Mouse (Mus musculus): ENCODE results near the gene Dlg2.

Gene Dlg2

GRCm38 (mm10) chr7:92213751-92214150 lies 1737.3 kb downstream of the Dlg2 start:
- DNase-seq = no peak

DNA sequence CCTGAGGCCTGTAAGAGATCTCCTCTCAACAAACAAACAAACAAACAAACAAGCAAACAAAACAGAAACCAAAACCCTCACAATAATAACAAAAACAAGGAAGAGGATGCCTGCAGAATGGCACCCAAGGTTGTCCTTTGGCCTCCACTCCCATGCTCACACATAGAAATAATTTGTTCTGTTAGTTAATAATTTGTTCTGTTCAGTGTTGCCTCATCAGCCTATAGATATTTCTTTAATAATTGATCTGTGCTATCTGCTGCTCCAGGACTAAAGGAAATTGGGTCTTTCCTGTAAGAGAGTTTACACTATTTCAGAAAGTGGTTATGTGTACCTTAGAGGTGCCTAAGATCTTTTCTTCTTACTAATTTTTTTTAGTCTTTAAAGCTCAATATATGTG lies 1741.7 kb downstream of the Dlg2 start:
- no peak for DNase-seq

GRCm38 (mm10) chr7:92220619-92221018 lies 1744.1 kb downstream of the Dlg2 start:
- DNase-seq = no peak

DNA sequence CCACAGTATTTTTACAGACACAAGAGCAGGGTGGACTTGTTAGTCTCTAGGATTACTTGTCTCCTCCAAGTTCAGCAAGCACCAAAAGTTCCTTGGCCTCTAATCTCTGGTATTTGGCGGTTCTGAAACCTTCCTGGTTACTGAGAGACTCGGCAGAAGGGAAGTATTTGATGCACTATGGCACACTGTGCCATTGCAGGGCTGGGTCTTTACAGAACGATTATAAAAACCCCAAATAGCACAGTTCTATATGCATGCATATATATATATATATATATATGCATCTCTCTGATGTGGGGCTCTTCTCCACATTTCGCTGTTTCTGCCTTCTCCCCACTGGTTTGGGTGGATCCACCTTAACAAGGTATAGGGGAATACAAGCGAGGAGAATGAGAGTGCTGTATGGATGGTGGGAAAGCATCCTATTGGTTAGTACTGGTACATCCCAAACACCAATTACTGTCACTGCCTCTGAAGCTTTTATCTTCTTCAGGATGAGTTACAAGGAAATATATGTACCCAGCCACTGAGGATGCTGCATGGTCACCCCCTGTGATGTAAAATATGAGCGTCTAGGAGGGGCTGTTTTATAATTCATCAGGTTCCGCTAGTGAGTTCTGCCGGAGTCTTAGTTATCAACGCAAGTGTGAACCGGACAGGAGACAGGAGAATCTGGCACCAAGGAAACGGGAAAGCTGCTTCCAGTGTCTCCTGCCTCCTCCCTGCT lies 1758.2 kb downstream of the Dlg2 start:
- peak; percentile 55 to 69 for DNase-seq

GRCm38 (mm10) chr7:92235541-92236031 lies 1759.1 kb downstream of the Dlg2 start:
- DNase-seq = peak; percentile 50 to 65

DNA sequence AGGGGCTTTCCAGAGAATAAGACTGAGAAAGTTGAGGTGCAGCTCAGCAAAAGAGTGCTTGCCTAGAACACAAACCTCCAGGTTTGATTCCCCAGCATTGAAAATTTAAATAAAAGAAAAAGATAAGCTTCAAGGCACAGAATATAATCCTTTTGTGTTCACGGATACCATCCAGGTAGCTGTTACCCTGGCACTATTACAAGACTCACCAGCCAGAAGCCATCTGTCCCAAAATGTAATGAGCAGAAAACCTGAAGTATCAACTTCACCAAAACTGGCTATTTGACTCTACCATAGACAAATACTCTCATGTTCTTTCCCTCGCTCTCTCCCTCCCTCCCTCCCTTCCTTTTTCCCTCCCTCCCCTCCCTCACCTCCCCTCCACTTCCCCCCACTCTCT lies 1764.4 kb downstream of the Dlg2 start:
- peak; percentile 67 to 80 for DNase-seq

DNA sequence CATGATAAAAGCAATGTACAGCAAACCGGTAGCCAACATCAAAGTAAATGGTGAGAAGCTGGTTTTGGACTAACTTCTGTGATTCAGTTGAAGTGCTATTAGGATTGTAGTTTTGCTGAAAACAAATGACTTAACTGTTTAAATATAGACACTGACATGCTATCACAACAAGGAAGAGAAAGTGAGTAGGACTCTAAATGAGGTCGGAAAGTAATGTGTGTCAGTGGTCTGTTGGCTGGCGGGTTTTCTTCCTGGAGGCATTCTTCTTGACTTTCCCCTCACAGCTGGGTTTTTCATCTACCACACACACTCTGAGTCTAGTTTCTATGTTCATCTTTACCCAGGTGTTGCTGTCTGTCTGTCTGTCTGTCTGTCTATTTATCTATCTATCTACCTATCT lies 1771.1 kb downstream of the Dlg2 start:
- DNase-seq = no peak

DNA sequence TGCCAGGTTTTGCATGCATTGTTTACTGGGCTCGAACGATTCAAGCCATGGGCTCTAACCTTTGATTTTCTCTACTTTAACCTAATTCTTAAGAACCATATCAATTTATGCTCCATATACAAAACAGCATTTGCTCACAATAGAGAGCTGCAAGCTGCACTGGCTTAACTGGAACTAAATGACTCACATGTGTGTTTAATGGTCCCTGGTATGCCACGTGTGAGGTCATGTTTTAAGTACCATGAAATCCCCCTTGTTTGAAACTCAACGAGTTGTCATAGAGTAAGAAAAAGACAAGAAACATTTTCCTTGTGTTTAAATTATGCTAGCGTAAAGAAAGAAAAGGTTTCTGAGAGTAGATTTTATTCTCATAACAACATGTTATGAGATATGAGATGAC lies 1772.1 kb downstream of the Dlg2 start:
- DNase-seq = no peak

DNA sequence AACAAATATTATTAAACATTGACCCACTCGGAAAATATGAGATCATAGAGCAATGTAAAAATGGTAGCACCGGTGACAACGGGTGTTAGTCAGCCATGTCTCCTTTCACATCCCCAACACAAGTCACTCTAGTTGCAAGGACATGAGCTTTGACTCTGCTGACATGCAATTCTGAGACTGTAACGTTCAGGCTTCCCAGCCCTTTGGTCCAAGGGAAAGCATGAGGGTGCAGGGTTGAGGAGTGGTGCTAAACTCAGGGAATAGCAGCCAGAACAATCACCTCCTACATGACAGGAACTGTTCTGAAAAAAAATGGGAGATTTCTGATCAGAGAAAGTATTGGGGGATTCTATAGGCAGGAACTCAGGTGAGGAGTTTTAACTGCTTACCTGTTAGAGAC lies 1781.7 kb downstream of the Dlg2 start:
- DNase-seq = no peak

- DNase-seq = peak in 1 of 2 experiments; percentile 23
These were observed 1782.2 kb downstream of the Dlg2 start for GRCm38 (mm10) chr7:92258701-92259100.

- peak; percentile 75 to 85 for DNase-seq
These were observed 1787.9 kb downstream of the Dlg2 start for GRCm38 (mm10) chr7:92264325-92264724.

DNA sequence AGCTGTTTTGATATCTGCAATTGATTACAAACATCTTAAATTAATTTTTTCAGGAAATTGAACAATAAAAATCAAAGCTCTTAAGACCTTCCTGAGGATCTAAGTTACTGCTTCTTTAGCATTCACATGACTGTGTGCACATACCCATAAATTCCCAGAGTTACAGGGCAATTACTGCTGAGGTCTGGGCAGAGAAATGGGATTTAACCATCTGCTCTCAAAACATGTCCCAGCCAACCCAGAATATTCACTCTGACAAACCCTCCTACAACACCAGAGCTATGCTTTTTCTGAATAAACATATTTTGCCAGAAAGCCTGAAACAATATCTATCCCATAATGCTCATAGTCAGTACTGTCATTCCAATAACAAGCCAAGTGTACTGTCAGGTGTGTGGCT lies 1788.5 kb downstream of the Dlg2 start:
- peak; percentile 50 to 63 for DNase-seq

GRCm38 (mm10) chr7:92275353-92275752 lies 1798.9 kb downstream of the Dlg2 start:
- no peak for DNase-seq

- DNase-seq = peak; percentile 33 to 36
These were observed 1801.2 kb downstream of the Dlg2 start for GRCm38 (mm10) chr7:92277629-92278028.

GRCm38 (mm10) chr7:92280925-92281324 lies 1804.5 kb downstream of the Dlg2 start:
- no peak for DNase-seq

DNA sequence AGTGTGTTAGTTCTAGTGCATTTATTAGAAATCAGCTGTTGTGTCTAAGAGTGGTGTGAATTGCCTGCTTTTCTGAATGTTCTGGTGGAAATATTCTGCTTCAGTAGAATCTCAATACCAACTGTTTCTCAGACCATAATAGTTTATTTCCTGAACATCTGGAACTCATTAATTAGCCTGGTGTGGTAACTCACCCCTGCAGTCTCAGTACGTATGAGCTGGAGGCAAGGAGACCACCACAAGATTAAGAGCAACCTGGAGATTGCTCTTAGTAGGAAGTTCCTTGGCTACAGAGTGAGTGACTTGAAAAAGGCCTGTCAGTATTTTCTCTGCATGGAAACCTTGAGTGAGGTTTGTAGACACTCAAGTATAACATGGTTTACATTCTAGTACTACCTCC lies 1810.6 kb downstream of the Dlg2 start:
- no peak for DNase-seq

- no peak for DNase-seq
These were observed 1812.3 kb downstream of the Dlg2 start for GRCm38 (mm10) chr7:92288814-92289213.

DNA sequence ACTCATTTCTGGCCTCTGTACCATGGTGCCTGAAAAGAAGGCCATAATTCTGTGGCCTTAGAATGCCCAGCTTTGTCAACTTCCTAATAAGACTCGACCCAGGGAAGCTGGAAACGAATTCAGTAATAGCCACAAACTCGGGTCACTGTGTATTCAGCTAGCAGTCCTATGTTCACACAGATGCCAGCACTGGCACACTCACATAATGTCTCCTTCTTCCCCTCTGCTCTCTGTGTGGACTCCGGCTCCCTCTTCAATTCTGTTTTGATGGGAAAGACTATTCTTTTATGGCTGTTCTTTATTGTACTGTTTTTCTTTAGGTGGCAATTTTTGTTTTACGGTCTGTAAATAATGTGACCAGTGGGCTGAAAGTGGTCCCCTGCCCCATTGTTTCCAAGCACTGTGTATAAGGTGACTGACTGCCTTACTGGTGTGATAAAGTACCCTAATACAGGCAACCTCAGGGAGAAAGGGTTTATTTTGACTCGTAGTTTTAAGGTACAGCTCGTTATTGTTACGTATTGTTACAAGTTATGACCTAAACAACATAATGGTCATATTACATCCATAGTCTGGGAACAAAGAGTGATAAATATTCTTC lies 1816.5 kb downstream of the Dlg2 start:
- no peak for DNase-seq

- DNase-seq = peak; percentile 71 to 74
These were observed 1824.6 kb downstream of the Dlg2 start for GRCm38 (mm10) chr7:92301046-92301445.

GRCm38 (mm10) chr7:92307634-92308033 lies 1831.2 kb downstream of the Dlg2 start:
- DNase-seq = no peak

GRCm38 (mm10) chr7:92308168-92308567 lies 1831.7 kb downstream of the Dlg2 start:
- DNase-seq = no peak

- DNase-seq = peak; percentile 85 to 93
These were observed 1839.9 kb downstream of the Dlg2 start for GRCm38 (mm10) chr7:92316389-92316788.

- peak in 1 of 2 experiments; percentile 36 for DNase-seq
These were observed 1843.0 kb downstream of the Dlg2 start for GRCm38 (mm10) chr7:92319469-92319868.

DNA sequence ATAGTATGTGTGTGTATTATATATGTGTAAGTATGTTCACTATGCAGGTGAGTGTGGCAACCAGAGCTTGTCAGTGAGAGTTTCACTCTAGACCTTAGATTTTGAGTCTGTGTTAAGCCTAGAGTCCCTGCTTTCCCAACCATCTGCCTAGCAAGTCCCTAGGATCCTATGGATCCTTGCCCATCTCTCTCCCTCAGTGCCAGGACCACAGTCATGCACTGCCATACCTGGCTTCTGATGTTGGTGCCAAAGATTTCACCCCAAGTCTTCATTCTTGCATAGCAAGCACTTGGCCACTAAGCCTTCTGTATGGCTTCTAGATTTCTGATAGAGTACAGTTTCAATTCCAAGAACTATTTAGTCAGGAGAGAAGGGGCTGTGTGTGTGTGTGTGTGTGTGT lies 1843.7 kb downstream of the Dlg2 start:
- peak; percentile 46 to 57 for DNase-seq

GRCm38 (mm10) chr7:92321786-92322185 lies 1845.3 kb downstream of the Dlg2 start:
- no peak for DNase-seq
